Mouse (Mus musculus): Measurements from ENCODE around the gene Rnf167. TPM values are rescaled to one million over a fixed set of nuclear protein-coding genes. Genes with fewer than 3 reads are reported as not detected.

Rnf167 gene
- polyA plus RNA-seq, 1 experiment from 2014 or later = 109 TPM

GRCm38 (mm10) chr11:70674014-70674413, 27.0 kb downstream of the Rnf167 start:
- H3K36me3 ChIP-seq (ENCODE audit: control insufficient read depth, insufficient read depth, low read length) = peaks cover 32% of the 10 kb centered on the region
- no peak overlapping the region for H3K9ac ChIP-seq (ENCODE audit: low read depth, low read length)
- H3K4me2 ChIP-seq (replicated peaks; ENCODE audit: low read depth, low read length) = no peak overlapping the region
- no peaks in the 10 kb centered on the region for H3K27me3 ChIP-seq (ENCODE audit: control insufficient read depth, insufficient read depth, low read length)
- 79% methylated on average over 6 of the region's 6 CpGs for WGBS
- no peaks in the 10 kb centered on the region for H3K9me3 ChIP-seq (ENCODE audit: control insufficient read depth, low read length)
- no peak overlapping the region for H3K4me3 ChIP-seq (ENCODE audit: low read length)
- no peak for ATAC-seq (ENCODE audit: low FRiP score, low TSS enrichment)
- H3K27ac ChIP-seq (ENCODE audit: low read depth, low read length) = no peak overlapping the region
- peaks cover 10% of the 10 kb centered on the region for H3K4me1 ChIP-seq (ENCODE audit: control insufficient read depth, insufficient read depth, low read length)

DNA sequence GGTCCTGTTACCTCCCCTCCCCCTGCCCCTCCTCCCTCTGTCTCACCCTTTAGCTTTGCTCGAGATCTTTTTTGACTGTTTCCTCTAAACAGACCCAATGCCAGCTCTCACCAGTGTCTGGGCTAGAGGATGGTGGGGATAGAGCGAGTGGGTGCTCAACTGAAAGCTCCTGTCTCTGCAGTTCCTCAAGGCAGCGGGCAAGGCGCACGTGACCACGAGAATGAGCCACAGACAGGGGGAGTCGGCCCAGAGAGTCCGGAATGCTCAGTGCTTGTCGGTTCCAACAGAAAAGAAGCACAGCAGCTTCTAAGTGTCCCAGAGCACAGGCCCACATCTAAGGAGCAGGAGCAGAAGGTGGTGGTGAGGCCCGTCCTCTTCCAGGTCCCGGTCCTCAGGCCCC, 27.5 kb downstream of the Rnf167 start:
- H3K4me2 ChIP-seq (replicated peaks; ENCODE audit: low read depth, low read length) = no peak overlapping the region
- H3K27me3 ChIP-seq (ENCODE audit: control insufficient read depth, insufficient read depth, low read length) = no peaks in the 10 kb centered on the region
- ATAC-seq (ENCODE audit: low FRiP score, low TSS enrichment) = no peak
- peaks cover 10% of the 10 kb centered on the region for H3K4me1 ChIP-seq (ENCODE audit: control insufficient read depth, insufficient read depth, low read length)
- H3K9ac ChIP-seq (ENCODE audit: low read depth, low read length) = no peak overlapping the region
- 72% methylated on average over 11 of the region's 11 CpGs for WGBS
- H3K9me3 ChIP-seq (ENCODE audit: control insufficient read depth, low read length) = no peaks in the 10 kb centered on the region
- peaks cover 37% of the 10 kb centered on the region for H3K36me3 ChIP-seq (ENCODE audit: control insufficient read depth, insufficient read depth, low read length)
- H3K27ac ChIP-seq (ENCODE audit: low read depth, low read length) = no peak overlapping the region
- no peak overlapping the region for H3K4me3 ChIP-seq (ENCODE audit: low read length)

GRCm38 (mm10) chr11:70678092-70678491, 31.1 kb downstream of the Rnf167 start:
- WGBS = 78% methylated on average over 9 of the region's 9 CpGs
- Histone ChIP-seq H3K4me1 (ENCODE audit: control insufficient read depth, insufficient read depth, low read length) (peaks cover 5% of the 10 kb centered on the region), H3K4me3 (ENCODE audit: low read length) (no peak overlapping the region), H3K27ac (ENCODE audit: low read depth, low read length) (no peak overlapping the region), H3K9me3 (ENCODE audit: control insufficient read depth, low read length) (no peaks in the 10 kb centered on the region), H3K27me3 (ENCODE audit: control insufficient read depth, insufficient read depth, low read length) (no peaks in the 10 kb centered on the region), H3K9ac (ENCODE audit: low read depth, low read length) (no peak overlapping the region), H3K36me3 (ENCODE audit: control insufficient read depth, insufficient read depth, low read length) (peaks cover 40% of the 10 kb centered on the region), H3K4me2 (replicated peaks; ENCODE audit: low read depth, low read length) (no peak overlapping the region)
- no peak for ATAC-seq (ENCODE audit: low FRiP score, low TSS enrichment)

DNA sequence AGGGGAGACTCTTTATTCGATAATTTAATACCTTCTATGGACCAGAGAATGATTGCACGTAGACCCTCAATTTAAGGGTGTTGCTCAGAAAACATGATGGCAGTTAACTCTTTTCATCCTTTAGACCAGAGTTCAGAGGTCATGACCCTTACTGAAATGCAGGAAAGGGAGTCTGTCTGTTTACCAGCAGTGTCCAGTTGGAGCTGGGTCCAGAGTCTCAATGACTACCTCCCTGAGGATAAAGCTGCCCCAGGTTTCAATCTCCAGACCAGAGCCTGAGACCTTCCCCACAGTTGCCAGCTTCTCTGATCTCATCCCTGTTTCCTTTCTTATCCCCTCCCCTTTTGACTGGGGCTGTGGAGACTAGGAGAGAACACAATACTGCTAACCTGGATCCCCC, 31.5 kb downstream of the Rnf167 start:
- Histone ChIP-seq H3K9me3 (ENCODE audit: control insufficient read depth, low read length) (no peaks in the 10 kb centered on the region), H3K4me2 (replicated peaks; ENCODE audit: low read depth, low read length) (no peak overlapping the region), H3K27me3 (ENCODE audit: control insufficient read depth, insufficient read depth, low read length) (no peaks in the 10 kb centered on the region), H3K9ac (ENCODE audit: low read depth, low read length) (no peak overlapping the region), H3K36me3 (ENCODE audit: control insufficient read depth, insufficient read depth, low read length) (peaks cover 45% of the 10 kb centered on the region), H3K27ac (ENCODE audit: low read depth, low read length) (no peak overlapping the region), H3K4me1 (ENCODE audit: control insufficient read depth, insufficient read depth, low read length) (peaks cover 5% of the 10 kb centered on the region), H3K4me3 (ENCODE audit: low read length) (no peak overlapping the region)
- WGBS = 69% methylated on average over 2 of the region's 2 CpGs
- ATAC-seq (ENCODE audit: low FRiP score, low TSS enrichment) = no peak

GRCm38 (mm10) chr11:70679361-70679760, 32.3 kb downstream of the Rnf167 start:
- Histone ChIP-seq H3K27me3 (ENCODE audit: control insufficient read depth, insufficient read depth, low read length) (no peaks in the 10 kb centered on the region), H3K4me2 (replicated peaks; ENCODE audit: low read depth, low read length) (no peak overlapping the region), H3K4me3 (ENCODE audit: low read length) (no peak overlapping the region), H3K4me1 (ENCODE audit: control insufficient read depth, insufficient read depth, low read length) (peaks cover 5% of the 10 kb centered on the region), H3K36me3 (ENCODE audit: control insufficient read depth, insufficient read depth, low read length) (peaks cover 47% of the 10 kb centered on the region), H3K9me3 (ENCODE audit: control insufficient read depth, low read length) (no peaks in the 10 kb centered on the region), H3K9ac (ENCODE audit: low read depth, low read length) (no peak overlapping the region), H3K27ac (ENCODE audit: low read depth, low read length) (no peak overlapping the region)
- ATAC-seq (ENCODE audit: low FRiP score, low TSS enrichment) = no peak
- WGBS = 95% methylated on average over 8 of the region's 8 CpGs

DNA sequence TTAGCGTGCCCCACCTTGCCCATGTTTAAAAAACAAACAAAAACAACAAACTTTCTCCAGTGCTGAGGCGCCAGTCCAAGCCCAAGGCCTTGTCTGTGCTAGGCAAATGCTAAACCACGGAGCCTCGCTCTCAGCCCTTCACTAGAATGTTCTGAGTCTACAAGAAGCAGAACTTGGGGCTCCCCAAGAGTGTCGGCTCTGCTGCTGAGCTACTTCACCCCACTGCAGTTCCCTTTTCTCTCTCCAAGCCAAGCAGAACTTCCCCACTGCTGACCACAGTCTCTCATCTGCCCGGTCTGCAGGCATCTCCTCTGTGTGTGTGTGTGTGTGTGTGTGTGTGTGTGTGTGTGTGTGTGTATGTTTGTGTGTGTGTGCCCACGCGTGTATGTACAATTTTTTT, 32.9 kb downstream of the Rnf167 start:
- no peaks in the 10 kb centered on the region for H3K9me3 ChIP-seq (ENCODE audit: control insufficient read depth, low read length)
- H3K4me1 ChIP-seq (ENCODE audit: control insufficient read depth, insufficient read depth, low read length) = peaks cover 5% of the 10 kb centered on the region
- no peak overlapping the region for H3K27ac ChIP-seq (ENCODE audit: low read depth, low read length)
- no peak overlapping the region for H3K4me2 ChIP-seq (replicated peaks; ENCODE audit: low read depth, low read length)
- WGBS = 96% methylated on average over 8 of the region's 8 CpGs
- peaks cover 52% of the 10 kb centered on the region for H3K36me3 ChIP-seq (ENCODE audit: control insufficient read depth, insufficient read depth, low read length)
- ATAC-seq (ENCODE audit: low FRiP score, low TSS enrichment) = no peak
- no peak overlapping the region for H3K9ac ChIP-seq (ENCODE audit: low read depth, low read length)
- H3K27me3 ChIP-seq (ENCODE audit: control insufficient read depth, insufficient read depth, low read length) = no peaks in the 10 kb centered on the region
- no peak overlapping the region for H3K4me3 ChIP-seq (ENCODE audit: low read length)

- no peak overlapping the region for H3K27ac ChIP-seq (ENCODE audit: low read depth, low read length)
- H3K27me3 ChIP-seq (ENCODE audit: control insufficient read depth, insufficient read depth, low read length) = no peaks in the 10 kb centered on the region
- 58% methylated on average over 12 of the region's 12 CpGs for WGBS
Measured at GRCm38 (mm10) chr11:70681170-70681569, 34.1 kb downstream of the Rnf167 start.

GRCm38 (mm10) chr11:70681897-70682581, 35.0 kb downstream of the Rnf167 start:
- Histone ChIP-seq H3K9ac (ENCODE audit: low read depth, low read length) (no peak overlapping the region), H3K4me2 (replicated peaks; ENCODE audit: low read depth, low read length) (no peak overlapping the region), H3K27ac (ENCODE audit: low read depth, low read length) (no peak overlapping the region), H3K9me3 (ENCODE audit: control insufficient read depth, low read length) (no peaks in the 10 kb centered on the region), H3K4me3 (ENCODE audit: low read length) (no peak overlapping the region; the same call in 1 of the 2 replicates), H3K27me3 (ENCODE audit: control insufficient read depth, insufficient read depth, low read length) (no peaks in the 10 kb centered on the region), H3K36me3 (ENCODE audit: control insufficient read depth, insufficient read depth, low read length) (peaks cover 53% of the 10 kb centered on the region), H3K4me1 (ENCODE audit: control insufficient read depth, insufficient read depth, low read length) (peaks cover 5% of the 10 kb centered on the region)
- WGBS = 22% methylated on average over 11 of the region's 11 CpGs
- ATAC-seq (ENCODE audit: low FRiP score, low TSS enrichment) = peak; percentile 71; the same call in 1 of the 2 replicates

More at GRCm38 (mm10) chr11:70681170-70681569, 34.1 kb downstream of the Rnf167 start:
- H3K4me1 ChIP-seq (ENCODE audit: control insufficient read depth, insufficient read depth, low read length) = peaks cover 5% of the 10 kb centered on the region
- H3K9ac ChIP-seq (ENCODE audit: low read depth, low read length) = no peak overlapping the region; the same call in 1 of the 2 replicates
- no peak overlapping the region for H3K4me3 ChIP-seq (ENCODE audit: low read length)
- no peaks in the 10 kb centered on the region for H3K9me3 ChIP-seq (ENCODE audit: control insufficient read depth, low read length)
- ATAC-seq (ENCODE audit: low FRiP score, low TSS enrichment) = no peak
- H3K4me2 ChIP-seq (replicated peaks; ENCODE audit: low read depth, low read length) = no peak overlapping the region
- H3K36me3 ChIP-seq (ENCODE audit: control insufficient read depth, insufficient read depth, low read length) = peaks cover 56% of the 10 kb centered on the region

DNA sequence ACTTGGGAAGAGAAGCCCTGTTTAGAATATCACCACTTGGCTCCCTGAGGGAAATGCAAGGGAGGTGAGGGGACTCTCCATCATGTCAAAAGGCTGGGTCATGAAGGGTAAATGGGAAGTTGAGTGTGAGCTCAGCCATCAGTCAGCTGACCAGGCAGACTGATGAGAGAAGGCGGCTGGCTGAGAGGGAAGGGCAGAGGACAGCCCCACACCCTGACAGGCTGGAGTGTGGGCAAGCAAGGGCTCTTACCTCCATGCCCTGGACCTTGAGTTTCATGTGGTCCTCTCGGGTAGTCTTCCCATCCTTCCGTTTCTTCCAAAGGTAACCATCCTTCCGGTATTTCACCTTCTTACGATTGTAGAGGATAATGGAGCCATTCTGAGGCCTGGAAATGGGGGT, 36.6 kb downstream of the Rnf167 start:
- H3K4me2 ChIP-seq (replicated peaks; ENCODE audit: low read depth, low read length) = no peak overlapping the region
- H3K36me3 ChIP-seq (ENCODE audit: control insufficient read depth, insufficient read depth, low read length) = peaks cover 52% of the 10 kb centered on the region
- no peak for ATAC-seq (ENCODE audit: low FRiP score, low TSS enrichment)
- peaks cover 9% of the 10 kb centered on the region for H3K4me1 ChIP-seq (ENCODE audit: control insufficient read depth, insufficient read depth, low read length)
- no peaks in the 10 kb centered on the region for H3K9me3 ChIP-seq (ENCODE audit: control insufficient read depth, low read length)
- WGBS = 89% methylated on average over 5 of the region's 5 CpGs
- no peak overlapping the region for H3K4me3 ChIP-seq (ENCODE audit: low read length)
- no peaks in the 10 kb centered on the region for H3K27me3 ChIP-seq (ENCODE audit: control insufficient read depth, insufficient read depth, low read length)
- H3K27ac ChIP-seq (ENCODE audit: low read depth, low read length) = no peak overlapping the region
- H3K9ac ChIP-seq (ENCODE audit: low read depth, low read length) = no peak overlapping the region
